Mouse (Mus musculus) v-Abl transformed pro-B cells (cell line): ENCODE data around the gene Ubap2l.

Experiments
- in situ Hi-C, 2 experiments: fragments of 400-800 bp; cut with MboI; formaldehyde crosslinking; loops; one replicate each; pipeline ENCODE4 v1.15.1; 2025; ENCODE audit not compliant: unreplicated experiment in 2 of 2

Gene Ubap2l

GRCm38 (mm10) chr3:90052351-90053241, at the start of gene Ubap2l:
TSS of gene Ubap2l (minus strand) at chr3:90052628.
- in situ Hi-C loops, result no loop called here

GRCm38 (mm10) chr3:90101673-90102072, 49.2 kb upstream of the Ubap2l start:
- in situ Hi-C loops, result loop anchor here in 1 of 2 experiments (10.0 kb wide), 1 partner anchor 93 kb away; no protein-coding TSS in a partner anchor

- in situ Hi-C loops, result loop anchor here in 1 of 2 experiments (10.0 kb wide), 1 partner anchor 94 kb away; no protein-coding TSS in a partner anchor
Observed at GRCm38 (mm10) chr3:90101010-90101409, 48.6 kb upstream of the Ubap2l start.

- in situ Hi-C loops, result no loop called here
Observed at GRCm38 (mm10) chr3:90097928-90098327, 45.5 kb upstream of the Ubap2l start.

GRCm38 (mm10) chr3:90094453-90094852, 42.0 kb upstream of the Ubap2l start:
- in situ Hi-C loops, result no loop called here

GRCm38 (mm10) chr3:90090892-90091291, 38.5 kb upstream of the Ubap2l start:
- in situ Hi-C loops, result no loop called here

- in situ Hi-C loops, result no loop called here
Observed at GRCm38 (mm10) chr3:90088617-90089016, 36.2 kb upstream of the Ubap2l start.

GRCm38 (mm10) chr3:90086068-90086467, 33.6 kb upstream of the Ubap2l start:
- in situ Hi-C loops, result no loop called here

GRCm38 (mm10) chr3:90085281-90085680, 32.9 kb upstream of the Ubap2l start:
- in situ Hi-C loops, result no loop called here

GRCm38 (mm10) chr3:90084790-90085189, 32.4 kb upstream of the Ubap2l start:
- in situ Hi-C loops, result no loop called here

GRCm38 (mm10) chr3:90083698-90084324, 31.4 kb upstream of the Ubap2l start:
- in situ Hi-C loops, result no loop called here

GRCm38 (mm10) chr3:90083034-90083433, 30.6 kb upstream of the Ubap2l start:
- in situ Hi-C loops, result no loop called here

- in situ Hi-C loops, result no loop called here
Observed at GRCm38 (mm10) chr3:90081365-90082240, 29.2 kb upstream of the Ubap2l start.

GRCm38 (mm10) chr3:90080498-90080863, 28.1 kb upstream of the Ubap2l start:
- in situ Hi-C loops, result no loop called here

- in situ Hi-C loops, result loop anchor here (5.0 to 10.0 kb wide), 3 partner anchors 128 to 565 kb away; no protein-coding TSS in a partner anchor
Observed at GRCm38 (mm10) chr3:90079763-90080497, 27.5 kb upstream of the Ubap2l start.

- in situ Hi-C loops, result loop anchor here (5.0 to 10.0 kb wide), 3 partner anchors 127 to 566 kb away; no protein-coding TSS in a partner anchor
Observed at GRCm38 (mm10) chr3:90079133-90079762, 26.8 kb upstream of the Ubap2l start.

- in situ Hi-C loops, result loop anchor here (5.0 to 10.0 kb wide), 3 partner anchors 126 to 567 kb away; no protein-coding TSS in a partner anchor
Observed at GRCm38 (mm10) chr3:90078224-90078623, 25.8 kb upstream of the Ubap2l start.

GRCm38 (mm10) chr3:90076921-90077716, 24.7 kb upstream of the Ubap2l start:
- in situ Hi-C loops, result loop anchor here (5.0 to 10.0 kb wide), 3 partner anchors 125 to 568 kb away; no protein-coding TSS in a partner anchor
